Mouse (Mus musculus) megakaryocyte progenitor cell, adult 5-6 weeks (primary cell): ENCODE data around the gene Msi2. TPM values are rescaled to one million over a fixed set of nuclear protein-coding genes. Genes with fewer than 3 reads are reported as not detected.

ENCODE experiments used
- ATAC-seq: replicated peaks from 2 replicates; pipeline ENCODE4 v1.8.0; 2016; ENCODE audit warnings: mild to moderate bottlenecking, moderate TSS enrichment, inconsistent platforms; ENCODE audit not compliant: poor library complexity
- total RNA-seq, 2 experiments: library from RNA; stranded (forward) in 1 of 2; stranded (reverse) in 1 of 2; fragments of 157-497, 149-512 nt in 1 of 2; fragments of 200-1000 nt in 1 of 2; gene quantifications; 2 replicates each; pipeline versions ENCODE4 v1.2.3 to v1.2.4; 2015 to 2017

The Msi2 gene
- total RNA-seq, 2 experiments from 2014 or later, result 35.4 to 46.6 TPM

DNA sequence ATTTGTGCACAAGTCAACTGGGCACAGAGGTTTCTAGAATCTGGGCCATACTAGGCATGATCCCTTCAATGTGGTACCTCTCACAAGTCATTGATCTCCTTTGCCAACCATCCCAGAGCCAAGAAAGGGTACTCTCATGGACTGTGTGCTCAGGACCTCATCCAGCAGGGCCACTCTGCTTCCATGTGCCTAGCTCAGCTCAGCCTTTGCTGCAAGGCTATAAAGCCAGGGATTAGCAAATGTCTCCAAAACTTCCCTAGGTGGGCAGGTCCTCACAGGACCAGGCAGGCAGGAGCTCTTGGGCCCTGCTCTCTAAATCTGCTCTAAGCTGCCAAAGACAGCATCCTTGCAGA lies 193.9 kb downstream of the Msi2 start:
- ATAC-seq, result no peak

DNA sequence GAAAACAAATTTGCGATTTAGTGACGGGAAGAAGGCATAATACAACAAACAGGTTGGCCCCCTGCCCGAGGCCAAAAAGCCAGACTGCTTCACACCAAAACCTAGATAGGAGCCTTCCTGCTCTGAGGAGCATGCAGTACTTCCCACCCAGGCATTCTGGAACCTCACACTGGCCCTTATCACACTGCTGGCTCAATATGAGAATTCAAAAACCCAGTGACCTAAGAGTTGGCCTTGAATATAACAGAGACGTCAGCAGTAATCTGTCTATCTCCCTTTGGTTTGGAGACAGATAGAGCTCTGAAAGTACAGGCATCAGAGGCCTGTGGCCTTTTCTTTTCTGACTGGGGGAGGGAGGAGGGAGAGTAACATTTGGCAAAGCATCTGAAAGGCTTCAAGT lies 194.4 kb downstream of the Msi2 start:
- peak; percentile 40 for ATAC-seq

DNA sequence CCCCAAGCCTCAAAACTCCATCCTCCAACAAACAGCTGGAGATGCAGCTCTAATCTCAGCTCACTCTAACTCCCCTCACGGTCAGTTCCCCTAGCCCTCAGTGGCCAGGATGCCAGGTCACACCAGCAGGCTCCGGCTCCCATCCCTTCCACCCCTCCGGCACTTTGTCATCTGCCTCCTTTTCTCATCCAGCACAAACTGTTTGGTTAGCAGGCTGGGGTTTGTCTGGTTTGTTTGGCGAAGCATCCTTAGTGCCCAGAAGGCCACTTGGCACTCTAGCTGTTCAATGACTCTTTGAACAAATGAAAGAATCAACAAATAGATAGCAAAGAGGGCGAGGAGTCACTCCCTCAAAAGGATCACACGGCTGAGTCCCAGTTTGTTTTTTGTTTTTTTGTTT lies 194.8 kb downstream of the Msi2 start:
- no peak for ATAC-seq

DNA sequence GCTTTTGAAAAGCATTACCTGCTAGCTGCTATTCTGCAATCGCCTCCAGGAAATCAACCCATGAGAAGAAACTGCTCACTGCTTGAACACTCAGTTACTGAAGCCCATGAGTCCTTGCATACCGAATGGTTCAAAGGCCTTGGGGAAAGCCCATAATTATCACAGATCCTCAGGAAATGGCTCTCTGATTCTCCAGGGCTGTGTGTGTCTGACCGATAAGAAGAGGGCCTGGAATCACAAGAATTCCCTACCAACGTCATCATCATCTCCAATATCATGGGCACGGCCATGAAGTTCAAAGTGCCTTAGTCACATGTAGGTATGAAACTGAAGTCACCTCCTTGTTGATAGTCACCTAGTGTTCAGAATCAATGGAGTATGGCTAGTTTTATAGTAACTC lies 196.2 kb downstream of the Msi2 start:
- ATAC-seq, result no peak

DNA sequence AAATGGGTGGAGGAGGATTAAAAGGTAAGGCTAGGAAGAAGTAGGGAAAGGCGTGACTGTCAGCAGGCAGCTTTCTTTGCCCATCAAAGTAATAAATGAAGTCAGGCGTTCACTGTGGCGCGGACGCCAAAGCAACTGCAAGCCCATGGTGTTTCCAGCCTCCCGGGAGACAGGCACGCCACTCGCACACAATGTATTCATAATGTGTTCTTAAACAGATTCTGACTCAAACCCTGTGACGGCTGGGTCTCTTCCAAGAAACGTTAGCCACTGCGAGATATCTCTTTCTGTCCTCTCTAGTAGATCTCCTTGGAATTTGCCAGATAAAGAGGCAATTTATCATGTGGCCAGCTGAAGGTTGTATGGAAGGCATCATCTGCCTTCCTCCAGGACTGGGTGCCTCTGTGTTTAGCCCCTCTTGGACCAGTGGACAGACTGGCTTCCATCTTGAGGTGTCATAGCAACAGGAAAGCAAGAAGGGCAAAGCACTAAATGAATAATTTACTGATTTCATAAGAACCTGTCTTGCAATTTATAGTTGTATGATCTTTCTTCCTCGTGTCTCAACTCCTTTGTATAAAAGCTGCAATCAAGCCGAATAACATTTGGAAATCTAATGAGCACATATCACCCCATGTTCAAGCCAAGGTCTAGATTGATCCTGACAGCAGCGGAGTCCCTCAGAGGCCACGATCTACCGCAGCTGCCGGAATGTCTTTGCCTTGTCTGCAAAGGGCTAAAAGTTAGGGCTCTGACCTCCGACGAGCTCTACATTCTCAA lies 197.2 kb downstream of the Msi2 start:
- ATAC-seq, result no peak

DNA sequence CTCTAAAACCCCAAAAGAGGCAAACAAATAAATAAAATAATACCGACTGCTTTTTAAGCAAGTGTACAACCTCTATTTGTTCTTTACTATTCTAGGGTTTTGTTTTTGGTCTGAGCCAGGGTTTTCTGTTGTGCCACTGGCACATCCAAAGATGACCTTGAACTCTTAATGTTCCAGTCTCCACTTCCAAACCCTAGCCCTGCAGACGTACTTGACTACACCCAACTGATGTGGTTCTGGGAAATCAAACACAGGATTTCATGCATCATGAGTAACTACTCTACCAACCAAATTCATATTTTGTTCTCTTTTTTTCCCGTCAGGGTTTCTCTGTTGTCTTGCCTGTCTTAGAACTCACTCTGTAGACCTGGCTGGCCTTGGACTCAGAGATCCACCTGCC lies 200.0 kb downstream of the Msi2 start:
- no peak for ATAC-seq

DNA sequence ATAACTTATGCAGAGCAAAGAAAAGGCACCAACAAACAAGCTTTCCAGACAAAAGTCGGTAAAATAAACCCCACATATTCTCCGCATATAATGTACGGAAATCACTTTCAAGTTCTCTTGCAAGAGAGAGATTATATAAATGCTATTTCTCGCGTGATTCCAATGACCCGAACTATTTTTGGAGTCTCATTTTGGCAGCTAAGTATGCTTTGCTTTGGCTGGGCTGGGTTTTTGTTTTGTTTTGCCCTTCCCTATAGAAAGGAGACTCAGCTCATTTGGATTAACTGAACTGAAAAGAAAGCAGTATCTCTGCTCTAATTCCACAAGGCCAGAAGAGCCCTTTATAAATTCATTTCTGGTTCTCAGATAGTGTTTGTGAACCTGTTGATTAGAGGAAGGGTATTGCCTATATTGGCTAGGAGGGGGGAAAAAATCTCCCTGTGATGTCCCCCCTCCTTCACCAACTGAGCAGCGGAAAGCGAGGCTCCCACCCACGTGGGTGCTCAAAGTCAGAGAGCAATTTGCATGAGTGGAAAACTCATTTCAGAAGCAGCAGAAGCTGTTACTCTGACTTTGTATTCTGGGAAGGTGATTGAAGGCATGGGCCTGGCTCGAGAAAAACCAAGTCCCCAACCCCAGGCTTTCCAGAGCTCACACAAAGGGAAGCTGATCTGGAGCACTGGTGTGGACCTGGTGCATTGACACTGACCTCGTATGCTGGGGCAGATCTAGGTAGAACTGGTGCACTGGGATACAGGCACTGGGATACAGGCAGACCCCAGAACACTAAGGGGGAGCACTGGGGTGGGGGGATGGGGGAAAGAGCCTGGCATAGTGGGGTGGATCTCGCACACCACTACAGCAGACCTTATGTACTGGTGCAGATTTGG lies 201.5 kb downstream of the Msi2 start:
- ATAC-seq, result no peak

DNA sequence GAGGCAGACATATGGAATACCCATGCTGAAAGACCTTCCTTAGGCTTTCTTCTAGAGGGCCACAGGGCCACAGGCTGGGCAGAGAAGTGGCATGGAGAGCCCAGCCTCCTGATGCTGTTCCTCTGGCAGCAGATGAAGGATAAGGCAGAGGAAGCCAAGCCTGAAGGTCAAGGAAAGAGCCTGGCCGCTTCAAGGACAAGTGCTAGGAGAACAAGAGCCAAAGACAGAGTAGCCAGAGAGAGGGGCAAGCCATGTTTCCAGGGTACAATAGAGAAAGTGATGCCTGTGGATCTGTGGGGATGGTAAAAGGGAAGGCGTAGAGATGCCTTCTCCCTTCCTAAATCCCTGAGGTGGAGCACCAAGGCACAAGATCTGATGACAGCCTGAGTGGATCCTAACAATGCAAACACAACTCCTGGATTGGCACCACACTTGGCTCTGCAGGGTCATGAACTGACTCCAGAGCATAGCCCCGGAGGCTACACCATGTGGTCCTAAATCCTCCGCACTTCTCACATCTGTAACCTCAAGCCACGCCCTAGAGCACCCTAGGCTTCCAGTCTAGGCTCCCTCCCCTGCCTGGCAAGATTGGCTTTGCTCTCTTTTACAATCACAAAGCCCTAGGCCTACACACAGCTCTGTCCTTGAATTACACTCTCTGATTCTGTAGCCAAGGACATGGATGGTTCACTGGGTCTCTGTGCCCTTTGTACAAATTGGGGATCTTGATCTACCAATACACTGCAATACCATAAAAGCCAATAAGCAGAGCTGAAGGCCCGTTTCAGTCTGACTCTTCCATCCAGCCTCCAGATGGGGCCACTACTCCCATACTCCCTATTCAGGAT lies 202.4 kb downstream of the Msi2 start:
- ATAC-seq, result 0 out of 2 replicates have a peak, but pooled peaks have one; percentile 20

DNA sequence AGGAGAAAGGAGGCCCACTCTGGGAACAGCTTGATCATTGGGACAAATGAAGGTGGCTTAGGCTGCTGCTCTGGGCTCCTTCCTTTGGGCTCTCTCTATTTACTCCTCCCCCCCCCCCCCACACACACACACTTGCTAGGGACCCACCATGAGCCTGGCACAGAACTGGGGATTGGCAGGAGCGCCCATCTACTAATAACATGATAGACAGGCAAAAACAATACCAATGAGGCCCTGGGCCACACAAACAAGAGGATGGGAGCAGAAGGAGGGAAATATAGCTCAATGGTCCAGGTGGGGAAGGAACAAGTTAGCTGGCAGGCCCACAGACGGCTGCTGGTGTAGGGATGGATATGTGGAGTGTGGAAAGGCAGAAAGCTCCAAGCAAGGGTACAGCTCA lies 203.0 kb downstream of the Msi2 start:
- no peak for ATAC-seq

DNA sequence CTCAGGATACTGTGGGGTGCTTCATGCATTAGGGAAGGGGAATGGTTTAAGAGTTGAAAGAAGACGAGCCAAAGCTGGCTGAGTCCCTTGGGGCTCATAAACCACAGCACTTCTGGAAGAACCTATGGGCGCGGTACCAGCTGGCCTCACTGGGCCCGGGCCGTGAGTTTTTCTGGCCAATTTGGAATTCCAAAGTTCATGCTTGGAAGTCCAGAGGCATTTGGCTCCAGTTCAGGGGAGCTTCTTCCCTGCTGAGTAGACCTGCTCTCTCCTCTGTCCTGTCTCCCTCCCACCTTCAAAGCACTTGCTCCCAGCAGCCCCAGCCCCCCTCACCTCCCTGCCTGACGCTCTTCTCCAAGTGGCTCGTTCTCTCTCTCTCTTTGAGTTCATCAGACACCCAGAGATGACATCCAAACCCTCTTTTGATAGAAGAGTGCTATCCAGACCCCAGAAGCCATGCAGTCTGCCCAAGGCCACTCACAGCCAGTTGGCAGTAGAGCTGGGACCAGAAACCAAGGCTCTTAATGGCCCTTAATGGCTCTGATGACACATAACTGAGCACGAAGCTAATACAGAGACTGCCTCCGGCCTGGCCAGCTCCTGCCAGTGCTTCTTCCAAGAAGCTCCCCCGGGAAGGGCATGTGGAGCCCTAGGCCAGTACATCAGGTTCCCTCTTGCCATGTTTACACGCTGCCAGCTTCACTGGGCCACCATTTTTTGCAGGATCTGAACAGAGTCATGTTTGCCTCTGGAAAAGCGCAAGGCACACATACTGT lies 204.0 kb downstream of the Msi2 start:
- no peak for ATAC-seq

DNA sequence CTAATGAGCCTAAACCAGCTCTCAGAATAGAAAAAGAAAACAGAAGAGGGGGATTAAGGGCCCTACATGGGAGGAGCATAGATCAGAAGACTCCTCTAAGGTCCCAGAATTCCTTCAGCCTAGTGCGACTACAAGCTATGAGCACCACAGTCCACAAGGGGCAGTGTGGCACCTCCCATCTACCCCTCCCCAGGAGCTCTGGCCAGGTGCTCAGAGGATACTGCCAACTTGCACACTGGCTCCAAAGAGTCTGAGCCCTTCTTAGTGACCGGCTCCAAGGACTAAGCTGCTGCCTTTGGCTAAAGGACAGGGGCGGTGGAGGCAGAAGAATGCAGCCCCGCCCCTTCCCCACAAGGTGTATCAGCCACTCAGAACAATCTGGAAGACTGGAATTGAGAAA lies 205.7 kb downstream of the Msi2 start:
- ATAC-seq, result peak; percentile 92

DNA sequence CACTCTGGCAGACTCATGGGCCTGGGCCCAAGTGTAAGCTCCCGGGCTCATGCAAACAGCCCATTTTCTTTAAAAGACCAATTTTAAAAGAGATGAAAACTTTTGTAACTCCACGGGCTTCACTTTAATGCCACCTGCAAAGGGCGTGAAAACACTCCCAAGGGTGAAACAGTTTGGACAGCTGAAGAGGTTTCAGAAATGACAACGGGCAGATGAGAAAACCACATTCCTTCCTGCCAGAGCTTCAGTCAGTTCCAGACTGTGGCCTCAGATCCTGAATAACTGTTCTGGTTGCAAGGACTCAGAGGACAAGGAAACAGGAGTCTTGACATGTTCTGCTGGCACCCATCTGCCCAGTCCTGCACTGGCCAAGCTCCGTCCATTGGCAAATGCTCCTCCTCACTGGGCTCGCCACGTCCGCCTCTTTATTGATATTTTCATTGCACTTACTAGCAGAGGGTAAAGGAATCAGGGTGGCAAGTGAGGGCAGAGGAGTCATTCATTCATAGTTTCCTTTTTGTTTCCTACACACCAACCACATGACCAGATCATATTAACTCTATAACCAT lies 207.9 kb downstream of the Msi2 start:
- no peak for ATAC-seq

DNA sequence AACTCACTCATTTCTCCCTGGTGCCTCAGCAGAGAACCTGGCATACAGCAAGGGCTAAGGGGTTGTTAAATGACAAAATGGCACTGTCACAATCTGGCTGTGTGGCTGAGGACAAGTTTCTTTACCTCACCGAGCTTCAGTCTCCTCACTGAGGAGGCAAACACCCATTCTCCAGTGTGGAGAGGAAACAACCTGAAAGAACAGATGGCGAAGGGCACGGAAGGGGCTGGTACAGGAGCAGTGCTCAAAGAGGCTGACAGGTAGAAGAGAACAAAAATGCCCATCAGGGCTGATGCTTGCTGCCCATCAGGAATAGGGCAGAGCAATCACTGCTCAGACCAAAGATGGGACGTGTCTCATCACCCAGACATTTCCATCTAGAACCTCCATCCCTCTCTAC lies 208.8 kb downstream of the Msi2 start:
- ATAC-seq, result no peak

DNA sequence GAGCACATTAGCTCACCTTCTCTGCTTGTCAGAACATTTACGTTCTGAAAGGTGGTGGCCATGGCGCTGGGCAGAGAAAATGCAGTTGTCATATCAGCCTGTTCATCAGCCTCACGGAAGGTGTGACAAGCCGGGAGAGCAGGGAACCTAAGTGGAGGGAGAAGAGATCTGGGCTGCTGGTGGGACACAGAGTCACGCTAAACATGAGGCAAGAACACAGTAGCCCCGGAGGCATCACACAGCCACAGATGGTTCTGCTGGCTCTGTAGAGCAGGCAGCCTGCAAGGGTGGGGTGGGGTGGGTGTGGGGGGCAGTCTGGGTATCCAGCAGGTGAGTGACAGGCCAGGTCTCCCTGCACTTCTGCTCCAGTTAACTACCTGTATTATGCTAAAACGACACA lies 210.2 kb downstream of the Msi2 start:
- ATAC-seq, result no peak

DNA sequence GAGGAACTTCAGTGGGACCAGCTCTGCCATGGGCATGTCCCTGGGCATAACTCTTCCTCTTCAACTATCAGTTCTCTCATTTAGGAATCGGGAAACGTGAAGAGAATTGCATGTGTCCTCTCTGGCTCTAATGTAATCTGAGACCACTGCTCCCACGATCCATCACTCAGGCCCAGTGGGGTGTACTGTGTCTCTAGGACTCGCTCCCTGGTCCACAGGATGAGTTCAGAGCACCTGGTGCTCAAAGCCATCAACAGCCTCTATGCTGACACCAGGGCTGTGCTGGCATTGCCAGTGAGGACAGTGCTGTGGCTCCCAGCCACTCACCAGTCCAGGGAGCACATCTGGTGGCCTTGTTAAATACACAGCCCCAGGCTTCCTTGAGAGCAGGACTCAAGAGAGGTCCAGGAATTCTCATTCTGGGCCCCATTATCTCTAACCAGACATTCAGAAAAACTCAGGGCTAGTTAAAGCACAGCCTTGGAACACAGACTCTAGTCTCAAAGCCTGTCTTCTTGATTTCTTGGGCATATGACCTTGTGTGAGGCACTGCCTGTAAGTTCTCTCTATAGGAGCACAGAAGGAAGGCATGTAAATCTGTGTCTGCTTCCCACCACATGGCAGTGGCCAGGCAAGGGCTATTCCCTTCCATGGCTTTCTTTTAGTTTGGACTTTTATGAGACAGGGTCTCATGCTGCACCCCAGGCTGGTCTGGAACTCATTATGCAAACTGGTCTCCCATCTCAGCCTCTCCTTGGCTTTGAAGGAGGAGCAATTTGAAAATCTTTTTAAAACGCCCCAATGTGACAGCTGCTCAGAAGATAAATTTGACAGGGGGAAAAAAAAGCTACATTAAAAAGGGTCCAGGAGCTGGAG lies 211.5 kb downstream of the Msi2 start:
- no peak for ATAC-seq

DNA sequence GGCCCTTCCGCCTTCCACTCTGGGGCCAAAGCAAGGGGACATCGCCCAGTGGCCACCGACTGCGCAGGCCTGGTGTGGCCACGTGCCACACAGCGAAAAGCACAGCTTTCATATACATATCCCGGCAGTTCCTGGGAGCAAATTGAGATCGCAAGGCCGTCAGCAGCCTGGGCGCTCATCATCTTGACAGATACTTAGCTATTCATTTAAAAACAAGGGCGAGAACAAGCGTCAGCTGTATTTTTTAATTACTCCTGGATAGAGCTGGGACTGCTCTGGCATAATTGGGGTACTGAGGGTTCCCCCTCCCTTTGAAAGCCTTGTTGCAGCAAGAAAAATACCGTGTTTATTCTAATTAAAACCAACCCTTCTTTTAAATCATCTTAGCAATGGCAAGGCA lies 212.2 kb downstream of the Msi2 start:
- ATAC-seq, result no peak

DNA sequence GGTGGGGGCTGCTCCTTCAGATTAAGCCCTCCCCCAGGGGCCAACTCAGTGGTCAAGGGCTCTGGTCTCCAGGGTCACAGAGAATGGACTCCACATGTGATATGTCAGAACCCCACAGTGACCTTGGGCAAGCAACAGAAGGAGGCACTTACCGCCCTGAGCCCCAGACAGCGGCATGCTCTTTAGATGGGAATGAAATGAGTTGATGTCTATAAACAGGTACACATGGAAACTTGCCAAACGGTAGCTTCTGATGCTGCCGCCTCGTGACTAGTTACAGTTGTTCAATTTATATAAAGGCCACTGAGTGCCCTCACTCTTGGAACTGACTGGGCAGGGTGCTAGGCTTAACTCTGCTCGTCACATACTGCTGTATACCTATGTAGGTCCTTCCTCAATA lies 215.7 kb downstream of the Msi2 start:
- no peak for ATAC-seq

DNA sequence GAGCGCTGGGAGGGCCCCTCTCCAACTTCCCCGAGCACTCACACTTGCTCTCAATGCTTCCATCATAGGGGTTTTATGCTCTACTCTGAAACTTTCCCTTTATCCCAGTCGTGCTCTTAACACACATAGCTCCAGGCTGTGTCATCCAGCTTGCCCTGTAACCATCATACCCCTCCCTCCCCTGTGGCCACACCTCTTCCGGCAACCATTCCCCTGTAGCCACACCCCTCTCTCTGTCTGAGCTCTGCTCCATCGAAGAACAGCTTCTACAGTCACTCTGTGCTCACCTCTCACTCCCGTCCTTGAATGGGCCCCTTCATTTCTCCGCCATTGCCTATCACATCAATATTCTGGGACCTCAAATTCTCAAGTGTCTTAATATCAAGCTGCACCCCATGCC lies 219.8 kb downstream of the Msi2 start:
- peak; percentile 97 for ATAC-seq

DNA sequence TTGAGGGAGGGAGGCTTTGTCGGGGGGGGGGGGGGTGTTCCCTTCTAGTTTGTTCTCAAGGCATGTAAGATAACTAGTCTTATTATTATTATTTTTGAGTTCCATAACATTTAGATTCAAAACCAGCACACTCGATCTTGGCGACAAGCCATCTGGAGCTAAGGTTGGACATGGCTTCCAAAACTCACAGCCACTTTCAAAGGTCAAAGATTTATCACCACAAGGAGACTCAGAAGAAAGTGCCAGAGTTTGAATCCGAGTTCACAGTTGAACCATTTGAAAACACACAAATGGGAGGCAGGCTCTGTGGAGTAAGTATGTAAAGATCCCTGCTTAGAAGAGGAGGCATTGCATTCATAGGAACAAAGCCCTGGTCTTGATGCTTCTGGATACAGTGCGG lies 221.9 kb downstream of the Msi2 start:
- no peak for ATAC-seq
